Mouse (Mus musculus): ENCODE data around the gene Tnnt3. TPM values are rescaled to one million over a fixed set of nuclear protein-coding genes. Genes with fewer than 3 reads are reported as not detected.

Tnnt3 gene
- polyA plus RNA-seq, 1 experiment, result 2.7 TPM

DNA sequence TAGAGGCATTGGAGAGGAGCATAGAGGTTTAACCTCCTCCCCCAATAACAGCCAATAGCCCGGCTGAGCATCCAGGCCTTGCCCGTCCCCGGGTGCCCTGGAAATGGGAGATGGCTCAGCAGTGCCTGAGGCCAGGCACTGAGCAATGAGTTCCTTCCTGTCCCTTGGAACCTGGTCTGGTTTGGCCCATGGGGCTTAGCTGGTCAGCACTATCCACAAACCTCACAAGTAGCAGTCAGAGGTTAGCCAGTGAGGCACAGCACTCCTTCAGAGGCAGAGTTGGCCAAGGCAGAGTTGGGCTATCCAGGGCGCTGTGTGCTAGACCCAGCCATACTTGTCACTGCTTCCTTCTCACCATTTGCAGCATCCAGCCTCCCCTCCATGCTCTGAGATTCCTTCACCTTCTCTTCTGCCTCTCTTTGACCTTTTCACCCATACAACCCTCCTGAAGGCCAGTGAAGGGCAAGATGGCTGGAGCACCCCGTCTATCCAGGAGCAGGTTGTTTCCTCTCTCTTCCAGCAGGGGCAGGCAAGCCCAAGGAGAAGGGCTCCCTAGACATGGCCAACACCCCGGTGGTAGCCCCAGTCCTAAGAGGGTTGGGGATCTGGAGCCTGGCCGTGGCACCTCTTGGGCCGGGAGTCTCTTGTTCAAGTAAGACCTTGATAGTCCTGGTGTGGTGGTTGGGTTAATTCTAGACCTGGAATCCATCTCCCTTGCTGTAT is 56.9 kb downstream of the Tnnt3 start:
- Histone ChIP-seq H3K4me3 (ENCODE audit: low read depth, low read length) (no peak overlapping the region), H3K27ac (ENCODE audit: insufficient read depth, low read length) (no peak overlapping the region), H3K9ac (ENCODE audit: low read depth, poor library complexity, severe bottlenecking) (no peak overlapping the region), H3K4me1 (ENCODE audit: control insufficient read depth, insufficient read depth, low read length) (peaks cover 3% of the 10 kb centered on the region), H3K9me3 (replicated peaks; ENCODE audit: control insufficient read depth, insufficient read depth, low read length, poor library complexity, severe bottlenecking) (no peaks in the 10 kb centered on the region), H3K27me3 (ENCODE audit: control insufficient read depth, insufficient read depth, low read length, poor library complexity, severe bottlenecking) (no peaks in the 10 kb centered on the region), H3K36me3 (ENCODE audit: control insufficient read depth, insufficient read depth, low read length, poor library complexity, severe bottlenecking) (no peaks in the 10 kb centered on the region)
- no peak for TF ChIP-seq POLR2A (IDR thresholded peaks at IDR 0.05; ENCODE audit: insufficient read depth, low read length)
- no peak for TF ChIP-seq CTCF (IDR thresholded peaks at IDR 0.05; ENCODE audit: low read depth, low read length)
- no peak for TF ChIP-seq EP300 (IDR thresholded peaks at IDR 0.05; ENCODE audit: insufficient read depth, low read depth, low read length)

GRCm38 (mm10) chr7:142556089-142556476 is 57.4 kb downstream of the Tnnt3 start:
- H3K27ac ChIP-seq (ENCODE audit: insufficient read depth, low read length), result no peak overlapping the region
- H3K4me3 ChIP-seq (ENCODE audit: low read depth, low read length), result no peak overlapping the region
- no peak for TF ChIP-seq EP300 (IDR thresholded peaks at IDR 0.05; ENCODE audit: insufficient read depth, low read depth, low read length)
- no peak for TF ChIP-seq CTCF (IDR thresholded peaks at IDR 0.05; ENCODE audit: low read depth, low read length)
- no peak for TF ChIP-seq POLR2A (IDR thresholded peaks at IDR 0.05; ENCODE audit: insufficient read depth, low read length)
- H3K4me1 ChIP-seq (ENCODE audit: control insufficient read depth, insufficient read depth, low read length), result peaks cover 3% of the 10 kb centered on the region
- no peaks in the 10 kb centered on the region for H3K36me3 ChIP-seq (ENCODE audit: control insufficient read depth, insufficient read depth, low read length, poor library complexity, severe bottlenecking)
- no peaks in the 10 kb centered on the region for H3K27me3 ChIP-seq (ENCODE audit: control insufficient read depth, insufficient read depth, low read length, poor library complexity, severe bottlenecking)
- H3K9ac ChIP-seq (ENCODE audit: low read depth, poor library complexity, severe bottlenecking), result no peak overlapping the region
- H3K9me3 ChIP-seq (replicated peaks; ENCODE audit: control insufficient read depth, insufficient read depth, low read length, poor library complexity, severe bottlenecking), result no peaks in the 10 kb centered on the region

DNA sequence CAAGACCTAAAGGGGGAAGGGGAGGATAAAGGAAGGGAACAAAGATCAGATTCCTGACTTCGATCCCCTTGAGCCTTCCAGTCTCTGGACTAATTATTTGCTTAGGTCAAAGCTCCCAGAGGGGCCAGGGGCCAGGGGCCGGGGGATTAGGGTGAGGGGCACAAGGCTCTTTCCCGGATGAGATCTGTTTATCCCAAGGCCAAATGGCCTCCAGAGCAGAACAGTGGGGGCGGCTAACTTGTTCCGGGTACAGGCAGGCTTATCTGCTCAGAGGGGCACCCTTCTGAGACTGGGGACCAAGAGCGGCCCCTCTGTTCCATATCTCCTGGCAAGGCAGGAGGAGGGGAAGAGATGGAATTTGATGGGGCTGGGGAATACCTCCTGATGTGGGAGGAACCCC is 59.1 kb downstream of the Tnnt3 start:
- H3K4me3 ChIP-seq (ENCODE audit: low read depth, low read length), result no peak overlapping the region
- no peaks in the 10 kb centered on the region for H3K36me3 ChIP-seq (ENCODE audit: control insufficient read depth, insufficient read depth, low read length, poor library complexity, severe bottlenecking)
- H3K9me3 ChIP-seq (replicated peaks; ENCODE audit: control insufficient read depth, insufficient read depth, low read length, poor library complexity, severe bottlenecking), result no peaks in the 10 kb centered on the region
- no peak for TF ChIP-seq POLR2A (IDR thresholded peaks at IDR 0.05; ENCODE audit: insufficient read depth, low read length)
- no peak for TF ChIP-seq CTCF (IDR thresholded peaks at IDR 0.05; ENCODE audit: low read depth, low read length)
- TF ChIP-seq EP300 (IDR thresholded peaks at IDR 0.05; ENCODE audit: insufficient read depth, low read depth, low read length), result no peak
- H3K27ac ChIP-seq (ENCODE audit: insufficient read depth, low read length), result no peak overlapping the region
- H3K9ac ChIP-seq (ENCODE audit: low read depth, poor library complexity, severe bottlenecking), result no peak overlapping the region
- H3K27me3 ChIP-seq (ENCODE audit: control insufficient read depth, insufficient read depth, low read length, poor library complexity, severe bottlenecking), result no peaks in the 10 kb centered on the region
- peaks cover 3% of the 10 kb centered on the region for H3K4me1 ChIP-seq (ENCODE audit: control insufficient read depth, insufficient read depth, low read length)

DNA sequence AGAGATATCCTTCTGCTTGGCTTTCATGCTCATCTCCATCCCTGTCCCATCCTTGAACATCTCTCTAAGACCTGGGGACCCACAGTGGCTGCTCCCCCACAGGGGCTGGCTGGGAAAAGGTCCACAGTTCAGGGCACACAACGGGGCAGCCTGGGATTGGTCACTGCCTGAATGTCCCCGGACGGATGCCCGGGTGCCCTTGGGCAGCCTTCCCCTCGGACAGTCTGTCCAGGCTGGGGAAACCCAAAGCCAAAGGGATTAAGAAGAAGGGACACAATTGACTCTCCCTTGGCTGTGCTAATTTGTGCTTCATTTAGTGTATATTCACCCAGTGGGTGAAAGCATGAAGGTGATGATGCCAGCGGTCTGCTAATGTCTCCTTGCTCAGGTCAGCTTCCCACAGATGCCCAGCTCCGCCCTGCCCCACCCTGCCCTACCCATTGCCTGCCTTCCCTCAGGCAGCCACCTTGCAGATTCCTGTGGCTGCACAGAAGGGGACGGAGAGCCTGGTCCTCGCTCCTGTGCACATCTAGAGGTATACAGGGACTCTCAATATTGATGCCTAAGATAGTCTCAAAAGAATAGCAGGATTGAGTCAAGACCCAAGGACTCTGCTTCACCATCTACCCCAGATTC is 60.0 kb downstream of the Tnnt3 start:
- no peaks in the 10 kb centered on the region for H3K4me1 ChIP-seq (ENCODE audit: control insufficient read depth, insufficient read depth, low read length)
- TF ChIP-seq EP300 (IDR thresholded peaks at IDR 0.05; ENCODE audit: insufficient read depth, low read depth, low read length) (no peak), CTCF (IDR thresholded peaks at IDR 0.05; ENCODE audit: low read depth, low read length) (no peak), POLR2A (IDR thresholded peaks at IDR 0.05; ENCODE audit: insufficient read depth, low read length) (no peak)
- H3K27me3 ChIP-seq (ENCODE audit: control insufficient read depth, insufficient read depth, low read length, poor library complexity, severe bottlenecking), result no peaks in the 10 kb centered on the region

GRCm38 (mm10) chr7:142559651-142560175 is 61.1 kb downstream of the Tnnt3 start:
- no peaks in the 10 kb centered on the region for H3K36me3 ChIP-seq (ENCODE audit: control insufficient read depth, insufficient read depth, low read length, poor library complexity, severe bottlenecking)
- H3K9me3 ChIP-seq (replicated peaks; ENCODE audit: control insufficient read depth, insufficient read depth, low read length, poor library complexity, severe bottlenecking), result no peaks in the 10 kb centered on the region
- no peak overlapping the region for H3K9ac ChIP-seq (ENCODE audit: low read depth, poor library complexity, severe bottlenecking)
- no peaks in the 10 kb centered on the region for H3K27me3 ChIP-seq (ENCODE audit: control insufficient read depth, insufficient read depth, low read length, poor library complexity, severe bottlenecking)
- TF ChIP-seq EP300 (IDR thresholded peaks at IDR 0.05; ENCODE audit: insufficient read depth, low read depth, low read length), result no peak
- TF ChIP-seq CTCF (IDR thresholded peaks at IDR 0.05; ENCODE audit: low read depth, low read length), result no peak
- TF ChIP-seq POLR2A (IDR thresholded peaks at IDR 0.05; ENCODE audit: insufficient read depth, low read length), result no peak
- no peak overlapping the region for H3K27ac ChIP-seq (ENCODE audit: insufficient read depth, low read length)
- no peaks in the 10 kb centered on the region for H3K4me1 ChIP-seq (ENCODE audit: control insufficient read depth, insufficient read depth, low read length)
- no peak overlapping the region for H3K4me3 ChIP-seq (ENCODE audit: low read depth, low read length)

More for the DNA sequence above, 60.0 kb downstream of the Tnnt3 start:
- Histone ChIP-seq H3K9me3 (replicated peaks; ENCODE audit: control insufficient read depth, insufficient read depth, low read length, poor library complexity, severe bottlenecking) (no peaks in the 10 kb centered on the region), H3K27ac (ENCODE audit: insufficient read depth, low read length) (no peak overlapping the region), H3K36me3 (ENCODE audit: control insufficient read depth, insufficient read depth, low read length, poor library complexity, severe bottlenecking) (no peaks in the 10 kb centered on the region), H3K4me3 (ENCODE audit: low read depth, low read length) (no peak overlapping the region), H3K9ac (ENCODE audit: low read depth, poor library complexity, severe bottlenecking) (no peak overlapping the region)
